Mouse (Mus musculus) ovary, postnatal 36 days (tissue): Measurements from ENCODE around the gene Nol9.

Source experiments
- DNase-seq: peaks from one replicate; pipeline ENCODE4 v3.0.0; 2022; ENCODE audit warnings: low spot score, mixed read lengths

The Nol9 gene

GRCm38 (mm10) chr4:152038985-152039830, at the start of gene Nol9:
Gene Nol9, plus strand, starts transcription at chr4:152039321.
- DNase-seq, result peak; percentile 95

GRCm38 (mm10) chr4:151992091-151992490, 47.0 kb upstream of the Nol9 start:
- DNase-seq, result no peak

GRCm38 (mm10) chr4:151993035-151993434, 46.1 kb upstream of the Nol9 start:
- DNase-seq, result no peak

GRCm38 (mm10) chr4:151994228-151995171, 44.6 kb upstream of the Nol9 start:
- peak; percentile 62 for DNase-seq

GRCm38 (mm10) chr4:151995371-151996172, 43.5 kb upstream of the Nol9 start:
- peak; percentile 56 for DNase-seq

- peak; percentile 98 for DNase-seq
Observed at GRCm38 (mm10) chr4:151996173-151996950, 42.8 kb upstream of the Nol9 start, which contains the start of gene Phf13. Gene Phf13, minus strand, starts transcription at chr4:151996258.

GRCm38 (mm10) chr4:151996951-151997222, 42.2 kb upstream of the Nol9 start:
- DNase-seq, result no peak

GRCm38 (mm10) chr4:151997701-151998100, 41.4 kb upstream of the Nol9 start:
- DNase-seq, result no peak

- DNase-seq, result no peak
Observed at GRCm38 (mm10) chr4:151999481-151999880, 39.6 kb upstream of the Nol9 start.

GRCm38 (mm10) chr4:152000906-152001305, 38.2 kb upstream of the Nol9 start:
- DNase-seq, result no peak

- no peak for DNase-seq
Observed at GRCm38 (mm10) chr4:152001335-152001734, 37.8 kb upstream of the Nol9 start.

GRCm38 (mm10) chr4:152002063-152002462, 37.1 kb upstream of the Nol9 start:
- no peak for DNase-seq

GRCm38 (mm10) chr4:152006137-152006536, 33.0 kb upstream of the Nol9 start:
- no peak for DNase-seq

GRCm38 (mm10) chr4:152006812-152007211, 32.3 kb upstream of the Nol9 start:
- no peak for DNase-seq

- DNase-seq, result no peak
Observed at GRCm38 (mm10) chr4:152007481-152008147, 31.5 kb upstream of the Nol9 start.

- DNase-seq, result no peak
Observed at GRCm38 (mm10) chr4:152008148-152008500, 31.0 kb upstream of the Nol9 start.

GRCm38 (mm10) chr4:152008622-152009075, 30.5 kb upstream of the Nol9 start, which contains the start of gene Klhl21:
Gene Klhl21, plus strand, starts transcription at chr4:152008803.
- DNase-seq, result peak; percentile 94

GRCm38 (mm10) chr4:152009076-152010051, 29.8 kb upstream of the Nol9 start:
- peak; percentile 50 for DNase-seq

- peak; percentile 48 for DNase-seq
Observed at GRCm38 (mm10) chr4:152010091-152010706, 28.9 kb upstream of the Nol9 start.
